Mouse (Mus musculus) stomach, embryonic 15.5 days (tissue): ENCODE measurements around the gene Senp7. TPM values are rescaled to one million over a fixed set of nuclear protein-coding genes. Genes with fewer than 3 reads are reported as not detected.
A peak's percentile ranks its signal among the peaks of the same experiment; 100 is the strongest.
"Not testable (repeated sequence)": the region's sequence is repeated elsewhere in the genome, so short reads cannot be mapped to it uniquely, and the experiment has no call there.

ENCODE experiments used
- ATAC-seq: fragments of 200-750 bp; cut with Nextera tagmentation; 2 replicates; pipeline ENCODE4 v1.8.0; 2017; ENCODE audit warnings: low read depth, moderate number of reproducible peaks, moderate TSS enrichment; ENCODE audit not compliant: insufficient read depth, low FRiP score
- H3K27ac ChIP-seq: fragments of 300-500 bp; sonication (generic); 2 replicates; pipeline ENCODE4 v1.5.1; 2015; ENCODE audit warnings: mild to moderate bottlenecking, inconsistent platforms
- H3K27me3 ChIP-seq: fragments of 300-500 bp; sonication (generic); replicated peaks from 2 replicates; pipeline ENCODE4 v1.6.1; 2015; ENCODE audit warnings: inconsistent platforms
- H3K36me3 ChIP-seq: fragments of 300-500 bp; sonication (generic); 2 replicates; pipeline ENCODE4 v1.6.1; 2015; ENCODE audit warnings: inconsistent platforms
- H3K4me1 ChIP-seq: fragments of 300-500 bp; sonication (generic); 2 replicates; pipeline ENCODE4 v1.6.1; 2015; ENCODE audit warnings: inconsistent platforms
- H3K4me2 ChIP-seq: fragments of 300-500 bp; sonication (generic); 2 replicates; pipeline ENCODE4 v1.6.1; 2015; ENCODE audit warnings: mild to moderate bottlenecking, inconsistent platforms
- H3K4me3 ChIP-seq: fragments of 300-500 bp; sonication (generic); replicated peaks from 2 replicates; pipeline ENCODE4 v1.5.1; 2015; ENCODE audit warnings: inconsistent platforms
- H3K9ac ChIP-seq: fragments of 300-500 bp; sonication (generic); 2 replicates; pipeline ENCODE4 v1.6.1; 2015; ENCODE audit warnings: inconsistent platforms
- H3K9me3 ChIP-seq: fragments of 300-500 bp; sonication (generic); 2 replicates; pipeline ENCODE4 v1.6.1; 2016; ENCODE audit warnings: inconsistent platforms
- WGBS: fragments of 180-500 bp; shearing (Covaris S2); methylation state at CpG from one replicate; pipeline ENCODE4 v1.1.7; 2015; 5-methylcytosine and 5-hydroxymethylcytosine counted together
- polyA plus RNA-seq: library from polyadenylated mRNA; unstranded; fragments of >200 nt; fragmentation: Nextera tagmentation; extraction: Ambion mirVana; gene quantifications from 2 replicates; pipeline ENCODE4 v1.2.1, GENCODE M21; 2015

The Senp7 gene
- polyA plus RNA-seq, 1 experiment from 2014 or later: 28.5 TPM

GRCm38 (mm10) chr16:56071317-56072232 lies 23.4 kb downstream of the Senp7 start:
- Histone ChIP-seq H3K4me3 (no peak overlapping the region), H3K36me3 (no peaks in the 10 kb centered on the region), H3K4me2 (0 out of 2 replicates have a peak overlapping the region, but pooled peaks have one; percentile 1), H3K27ac (peak overlapping the region; percentile 26; the same call in 1 of the 2 replicates), H3K27me3 (no peaks in the 10 kb centered on the region), H3K9ac (no peak overlapping the region), H3K4me1 (peaks cover 4% of the 10 kb centered on the region; the same call in 1 of the 2 replicates), H3K9me3 (no peaks in the 10 kb centered on the region)
- peak; percentile 87 for ATAC-seq
- WGBS: 36% methylated on average over 5 of the region's 5 CpGs

- no peaks in the 10 kb centered on the region for H3K9me3 ChIP-seq
- H3K4me1 ChIP-seq: peaks cover 4% of the 10 kb centered on the region; the same call in 1 of the 2 replicates
- no peak for ATAC-seq
- H3K27ac ChIP-seq: no peak overlapping the region
- no peaks in the 10 kb centered on the region for H3K27me3 ChIP-seq
- H3K9ac ChIP-seq: no peak overlapping the region
- no peaks in the 10 kb centered on the region for H3K36me3 ChIP-seq
- no peak overlapping the region for H3K4me2 ChIP-seq
- no peak overlapping the region for H3K4me3 ChIP-seq
- WGBS: 77% methylated on average over 6 of the region's 6 CpGs
Observed at GRCm38 (mm10) chr16:56072533-56072932, 24.4 kb downstream of the Senp7 start.

GRCm38 (mm10) chr16:56073150-56073549 lies 25.0 kb downstream of the Senp7 start:
- not testable (repeated sequence) for H3K4me3 ChIP-seq, H3K36me3 ChIP-seq, H3K4me2 ChIP-seq, H3K9me3 ChIP-seq, ATAC-seq, H3K27ac ChIP-seq, H3K27me3 ChIP-seq, H3K9ac ChIP-seq, H3K4me1 ChIP-seq
- WGBS: 90% methylated on average over 6 of the region's 6 CpGs

- H3K36me3 ChIP-seq: no peaks in the 10 kb centered on the region
- H3K27ac ChIP-seq: no peak overlapping the region
- H3K4me3 ChIP-seq: no peak overlapping the region
- H3K27me3 ChIP-seq: no peaks in the 10 kb centered on the region
- H3K9ac ChIP-seq: no peak overlapping the region
- 73% methylated on average over 1 of the region's 1 CpGs for WGBS
- ATAC-seq: no peak
- no peak overlapping the region for H3K4me2 ChIP-seq
- H3K9me3 ChIP-seq: no peaks in the 10 kb centered on the region
- peaks cover 4% of the 10 kb centered on the region; the same call in 1 of the 2 replicates for H3K4me1 ChIP-seq
Observed at GRCm38 (mm10) chr16:56074122-56074521, 26.0 kb downstream of the Senp7 start.

- no peak overlapping the region for H3K9ac ChIP-seq
- H3K27ac ChIP-seq: 0 out of 2 replicates have a peak overlapping the region, but pooled peaks have one; percentile 94
- H3K9me3 ChIP-seq: no peaks in the 10 kb centered on the region
- H3K36me3 ChIP-seq: no peaks in the 10 kb centered on the region
- no peaks in the 10 kb centered on the region for H3K27me3 ChIP-seq
- peak overlapping the region; percentile 51; the same call in 1 of the 2 replicates for H3K4me2 ChIP-seq
- ATAC-seq: no peak
- WGBS: 75% methylated on average over 5 of the region's 5 CpGs
- H3K4me1 ChIP-seq: peaks cover 4% of the 10 kb centered on the region; the same call in 1 of the 2 replicates
- H3K4me3 ChIP-seq: no peak overlapping the region
Observed at GRCm38 (mm10) chr16:56074565-56074964, 26.4 kb downstream of the Senp7 start.

- H3K9ac ChIP-seq: peak overlapping the region; percentile 73
- no peaks in the 10 kb centered on the region for H3K27me3 ChIP-seq
- H3K4me3 ChIP-seq: peak overlapping the region; percentile 86
- WGBS: under 1% methylated on average over 46 of the region's 66 CpGs
- ATAC-seq: peak; percentile 71
- peaks cover 4% of the 10 kb centered on the region; the same call in 1 of the 2 replicates for H3K4me1 ChIP-seq
- peak overlapping the region; percentile 94 for H3K27ac ChIP-seq
- H3K36me3 ChIP-seq: no peaks in the 10 kb centered on the region
- peak overlapping the region; percentile 51 for H3K4me2 ChIP-seq
- H3K9me3 ChIP-seq: no peaks in the 10 kb centered on the region
Observed at GRCm38 (mm10) chr16:56075222-56076111, 27.3 kb downstream of the Senp7 start.

- Histone ChIP-seq H3K27ac (peak overlapping the region; percentile 94), H3K4me1 (peaks cover 4% of the 10 kb centered on the region; the same call in 1 of the 2 replicates), H3K36me3 (no peaks in the 10 kb centered on the region), H3K9me3 (no peaks in the 10 kb centered on the region), H3K9ac (peak overlapping the region; percentile 73; the same call in 1 of the 2 replicates), H3K4me3 (peak overlapping the region; percentile 86), H3K4me2 (peak overlapping the region; percentile 51), H3K27me3 (no peaks in the 10 kb centered on the region)
- WGBS: 12% methylated on average over 11 of the region's 11 CpGs
- no peak for ATAC-seq
Observed at GRCm38 (mm10) chr16:56076121-56076869, 28.2 kb downstream of the Senp7 start.

- Histone ChIP-seq H3K9ac (no peak overlapping the region), H3K9me3 (no peaks in the 10 kb centered on the region), H3K27ac (no peak overlapping the region), H3K36me3 (no peaks in the 10 kb centered on the region), H3K4me1 (peaks cover 4% of the 10 kb centered on the region; the same call in 1 of the 2 replicates), H3K4me3 (no peak overlapping the region), H3K4me2 (no peak overlapping the region), H3K27me3 (no peaks in the 10 kb centered on the region)
- ATAC-seq: no peak
- 93% methylated on average over 1 of the region's 1 CpGs for WGBS
Observed at GRCm38 (mm10) chr16:56079419-56079818, 31.3 kb downstream of the Senp7 start.

- H3K9me3 ChIP-seq: no peaks in the 10 kb centered on the region
- 76% methylated on average over 4 of the region's 4 CpGs for WGBS
- ATAC-seq: no peak
- no peaks in the 10 kb centered on the region for H3K36me3 ChIP-seq
- no peaks in the 10 kb centered on the region for H3K4me1 ChIP-seq
- no peaks in the 10 kb centered on the region for H3K27me3 ChIP-seq
- H3K9ac ChIP-seq: no peak overlapping the region
- H3K4me2 ChIP-seq: no peak overlapping the region
- H3K4me3 ChIP-seq: no peak overlapping the region
- H3K27ac ChIP-seq: no peak overlapping the region
Observed at GRCm38 (mm10) chr16:56081691-56082090, 33.6 kb downstream of the Senp7 start.

GRCm38 (mm10) chr16:56086336-56086735 lies 38.2 kb downstream of the Senp7 start:
- no peaks in the 10 kb centered on the region for H3K27me3 ChIP-seq
- no peak overlapping the region for H3K4me3 ChIP-seq
- no peak overlapping the region for H3K27ac ChIP-seq
- ATAC-seq: no peak
- no peaks in the 10 kb centered on the region for H3K4me1 ChIP-seq
- H3K9ac ChIP-seq: no peak overlapping the region
- no peaks in the 10 kb centered on the region for H3K9me3 ChIP-seq
- WGBS: 90% methylated on average over 2 of the region's 2 CpGs
- H3K36me3 ChIP-seq: no peaks in the 10 kb centered on the region
- no peak overlapping the region for H3K4me2 ChIP-seq

- no peaks in the 10 kb centered on the region for H3K9me3 ChIP-seq
- H3K36me3 ChIP-seq: no peaks in the 10 kb centered on the region; the same call in 1 of the 2 replicates
- no peak overlapping the region for H3K27ac ChIP-seq
- no peak overlapping the region for H3K4me3 ChIP-seq
- WGBS: 94% methylated on average over 2 of the region's 2 CpGs
- H3K27me3 ChIP-seq: no peaks in the 10 kb centered on the region
- no peak overlapping the region for H3K4me2 ChIP-seq
- H3K9ac ChIP-seq: no peak overlapping the region
- ATAC-seq: no peak
- H3K4me1 ChIP-seq: no peaks in the 10 kb centered on the region
Observed at GRCm38 (mm10) chr16:56090385-56090784, 42.2 kb downstream of the Senp7 start.
